Mouse (Mus musculus) liver, adult 2 months (tissue): Measurements from ENCODE around the gene Frem2.

ENCODE experiments used
- CTCF ChIP-seq: fragments of 200-500 bp; IDR thresholded peaks from 2 replicates; pipeline ENCODE4 v1.5.1; 2011; ENCODE audit warnings: low read depth, low read length, control low read depth
- POLR2A ChIP-seq: fragments of 200-500 bp; IDR thresholded peaks from 2 replicates; pipeline ENCODE4 v1.6.1; 2011; ENCODE audit warnings: low read length, control low read depth; ENCODE audit not compliant: insufficient read depth; ENCODE audit errors: extremely low read depth

DNA sequence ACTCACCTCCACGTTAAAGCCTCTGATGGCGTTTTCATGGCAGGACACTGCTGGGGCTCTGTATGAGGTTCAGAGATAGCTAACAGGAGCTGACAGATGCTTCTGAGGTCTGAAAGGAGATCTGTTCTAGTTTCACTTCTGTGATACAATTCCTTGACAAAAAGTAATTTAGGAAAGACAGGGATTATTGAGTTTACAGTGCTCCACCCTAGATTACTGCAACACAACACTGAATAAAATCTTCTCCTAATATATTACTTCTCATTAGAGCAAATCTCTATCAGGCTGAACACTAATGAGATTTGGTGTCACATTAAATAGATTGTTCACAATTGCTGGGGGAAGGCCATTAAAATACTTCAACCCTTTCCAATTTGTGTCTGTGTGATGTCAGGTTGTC lies 23.7 kb upstream of the Frem2 start:
- TF ChIP-seq POLR2A: no peak
- TF ChIP-seq CTCF: no peak
